8 mouse cellular contexts compared by ENCODE assay signal in genomic region chr6:99667290-99667689, GRCm38 (mm10). TPM values are rescaled to one million over a fixed set of nuclear protein-coding genes. Genes with fewer than 3 reads are reported as not detected.
DNase-seq lines count a peak whose midpoint lies in the region; ATAC-seq and TF ChIP-seq lines count a peak whose summit lies in the region.

No protein-coding gene starts in this region.

- H3K4me1 ChIP-seq in kidney, postnatal 0 days (replicated peaks; ENCODE audit: insufficient read depth, low read length) = 0 out of 2 replicates have a peak, but pooled peaks cover 2% of the 10 kb centered on the region
- H3K4me1 ChIP-seq in forebrain, embryonic 11.5 days (replicated peaks; ENCODE audit: control insufficient read depth, insufficient read depth, low read length) = peaks cover 22% of the 10 kb centered on the region
- H3K4me1 ChIP-seq in limb, embryonic 12.5 days (replicated peaks) = peaks cover 26% of the 10 kb centered on the region
- peaks cover 52% of the 10 kb centered on the region for H3K4me1 ChIP-seq in neural tube, embryonic 15.5 days

- no peak overlapping the region for H3K9ac ChIP-seq in kidney, postnatal 0 days (ENCODE audit: low read depth, low read length)
- peak overlapping the region; percentile 88 for H3K9ac ChIP-seq in forebrain, embryonic 11.5 days (ENCODE audit: low read length)
- H3K9ac ChIP-seq in limb, embryonic 12.5 days (replicated peaks) = no peak overlapping the region; the same call in 1 of the 2 replicates
- peak overlapping the region; percentile 82 for H3K9ac ChIP-seq in neural tube, embryonic 15.5 days (replicated peaks)

- WGBS in kidney, postnatal 0 days = 19% methylated on average over 8 of the region's 8 CpGs
- 52% methylated on average over 8 of the region's 8 CpGs for WGBS in forebrain, embryonic 11.5 days
- WGBS in limb, embryonic 12.5 days = 16% methylated on average over 8 of the region's 8 CpGs
- 41% methylated on average over 8 of the region's 8 CpGs for WGBS in neural tube, embryonic 15.5 days

- no peak for ATAC-seq in kidney, postnatal 0 days (replicated peaks; ENCODE audit: low FRiP score, low read depth)
- ATAC-seq in forebrain, embryonic 11.5 days (replicated peaks; ENCODE audit: low FRiP score) = no peak
- ATAC-seq in limb, embryonic 12.5 days (ENCODE audit: insufficient number of reproducible peaks, insufficient read depth, low FRiP score, low TSS enrichment, low read depth) = no peak
- ATAC-seq in neural tube, embryonic 15.5 days (ENCODE audit: low FRiP score) = no peak

- no peaks in the 10 kb centered on the region for H3K27me3 ChIP-seq in kidney, postnatal 0 days (ENCODE audit: insufficient read depth, low read length)
- H3K27me3 ChIP-seq in forebrain, embryonic 11.5 days (ENCODE audit: control insufficient read depth, insufficient read depth, low read length) = no peaks in the 10 kb centered on the region
- H3K27me3 ChIP-seq in limb, embryonic 12.5 days = 0 out of 2 replicates have a peak, but pooled peaks cover 6% of the 10 kb centered on the region
- H3K27me3 ChIP-seq in neural tube, embryonic 15.5 days (replicated peaks) = peaks cover 6% of the 10 kb centered on the region; the same call in 1 of the 2 replicates

- no peaks in the 10 kb centered on the region for H3K36me3 ChIP-seq in kidney, postnatal 0 days (ENCODE audit: insufficient read depth, low read length)
- no peaks in the 10 kb centered on the region for H3K36me3 ChIP-seq in forebrain, embryonic 11.5 days (ENCODE audit: control insufficient read depth, insufficient read depth, low read length)
- no peaks in the 10 kb centered on the region for H3K36me3 ChIP-seq in limb, embryonic 12.5 days
- no peaks in the 10 kb centered on the region for H3K36me3 ChIP-seq in neural tube, embryonic 15.5 days

- no peaks in the 10 kb centered on the region for H3K9me3 ChIP-seq in kidney, postnatal 0 days (replicated peaks; ENCODE audit: low read length)
- no peaks in the 10 kb centered on the region for H3K9me3 ChIP-seq in forebrain, embryonic 11.5 days (ENCODE audit: control insufficient read depth, low read length)
- H3K9me3 ChIP-seq in limb, embryonic 12.5 days = no peaks in the 10 kb centered on the region
- no peaks in the 10 kb centered on the region for H3K9me3 ChIP-seq in neural tube, embryonic 15.5 days (replicated peaks)

- H3K27ac ChIP-seq in kidney, postnatal 0 days = peak overlapping the region; percentile 39; the same call in 1 of the 2 replicates
- no peak overlapping the region for H3K27ac ChIP-seq in forebrain, embryonic 11.5 days (ENCODE audit: low read depth, low read length)
- peak overlapping the region; percentile 73 for H3K27ac ChIP-seq in limb, embryonic 12.5 days
- H3K27ac ChIP-seq in neural tube, embryonic 15.5 days (replicated peaks) = peak overlapping the region; percentile 69

- peak overlapping the region; percentile 87; the same call in 1 of the 2 replicates for H3K4me3 ChIP-seq in kidney, postnatal 0 days (replicated peaks; ENCODE audit: low read depth, low read length)
- H3K4me3 ChIP-seq in forebrain, embryonic 11.5 days (ENCODE audit: low read depth, low read length) = peak overlapping the region; percentile 80
- peak overlapping the region; percentile 85 for H3K4me3 ChIP-seq in limb, embryonic 12.5 days (replicated peaks)
- H3K4me3 ChIP-seq in neural tube, embryonic 15.5 days (replicated peaks) = peak overlapping the region; percentile 68

- DNase-seq in kidney, postnatal 0 days (ENCODE audit: low spot score) = peak; percentile 77
- DNase-seq in kidney, postnatal 25 days = no peak
- DNase-seq in forebrain, embryonic 11.5 days (ENCODE audit: low spot score) = no peak
- no peak for DNase-seq in c-Kit-positive CD71-positive TER-119-positive erythroid progenitor cells, embryonic 14.5 days (ENCODE audit: low spot score)
- DNase-seq in cerebellum, adult 11 months = no peak
- DNase-seq in ovary, postnatal 10 days (ENCODE audit: low spot score) = no peak

- peak; percentile 22; the same call in 1 of the 2 replicates for TF ChIP-seq CTCF in kidney, postnatal 0 days (IDR thresholded peaks at IDR 0.05; ENCODE audit: low read depth)

- peak overlapping the region; percentile 93 for H3K4me2 ChIP-seq in kidney, postnatal 0 days (ENCODE audit: low read length)
- peak overlapping the region; percentile 92 for H3K4me2 ChIP-seq in forebrain, embryonic 11.5 days (ENCODE audit: low read depth, low read length, severe bottlenecking)
- peak overlapping the region; percentile 88 for H3K4me2 ChIP-seq in limb, embryonic 12.5 days
- peak overlapping the region; percentile 96 for H3K4me2 ChIP-seq in neural tube, embryonic 15.5 days

RNA-seq across cellular contexts. Expression of gene Gm20696, which starts 0.7 kb away (rescaled TPM):
- 1.7 and 1.8 TPM in 2 replicates for polyA plus RNA-seq in kidney, postnatal 0 days (2015; fragmentation: Nextera tagmentation; extraction: Ambion mirVana)
- polyA plus RNA-seq in forebrain, embryonic 11.5 days (2014; fragmentation: Nextera tagmentation; extraction: Ambion mirVana) = 5.3 and 5.7 TPM in 2 replicates
- 5.9 and 7.6 TPM in 2 replicates for polyA plus RNA-seq in limb, embryonic 12.5 days (2016; fragmentation: Nextera tagmentation; extraction: Ambion mirVana)
- polyA plus RNA-seq in neural tube, embryonic 15.5 days (2015; fragmentation: Nextera tagmentation; extraction: Ambion mirVana) = 2.3 and 2.7 TPM in 2 replicates

RNA-seq across cellular contexts. Expression of gene Eif4e3, which starts 0.7 kb away (rescaled TPM):
- polyA plus RNA-seq in kidney, postnatal 0 days (2015; fragmentation: Nextera tagmentation; extraction: Ambion mirVana) = 16.4 and 17.0 TPM in 2 replicates
- polyA plus RNA-seq in forebrain, embryonic 11.5 days (2014; fragmentation: Nextera tagmentation; extraction: Ambion mirVana) = 14.2 and 15.5 TPM in 2 replicates
- 19.8 and 20.4 TPM in 2 replicates for polyA plus RNA-seq in limb, embryonic 12.5 days (2016; fragmentation: Nextera tagmentation; extraction: Ambion mirVana)
- 7.0 and 9.2 TPM in 2 replicates for polyA plus RNA-seq in neural tube, embryonic 15.5 days (2015; fragmentation: Nextera tagmentation; extraction: Ambion mirVana)

RNA-seq across cellular contexts. Expression of gene Gpr27, which starts 25.2 kb away (rescaled TPM):
- 2.9 and 3.3 TPM in 2 replicates for polyA plus RNA-seq in kidney, postnatal 0 days (2015; fragmentation: Nextera tagmentation; extraction: Ambion mirVana)
- polyA plus RNA-seq in forebrain, embryonic 11.5 days (2014; fragmentation: Nextera tagmentation; extraction: Ambion mirVana) = 4.4 and 6.8 TPM in 2 replicates
- polyA plus RNA-seq in limb, embryonic 12.5 days (2016; fragmentation: Nextera tagmentation; extraction: Ambion mirVana) = 4.5 and 6.7 TPM in 2 replicates
- 15.8 and 20.7 TPM in 2 replicates for polyA plus RNA-seq in neural tube, embryonic 15.5 days (2015; fragmentation: Nextera tagmentation; extraction: Ambion mirVana)

RNA-seq across cellular contexts. Expression of gene Prok2, which starts 58.9 kb away (rescaled TPM):
- 0.13 and 0.33 TPM in 2 replicates for polyA plus RNA-seq in kidney, postnatal 0 days (2015; fragmentation: Nextera tagmentation; extraction: Ambion mirVana)
- polyA plus RNA-seq in forebrain, embryonic 11.5 days (2014; fragmentation: Nextera tagmentation; extraction: Ambion mirVana) = 1.2 and 2.0 TPM in 2 replicates
- polyA plus RNA-seq in limb, embryonic 12.5 days (2016; fragmentation: Nextera tagmentation; extraction: Ambion mirVana) = 0.65 and 0.72 TPM in 2 replicates
- 0.17 and 0.31 TPM in 2 replicates for polyA plus RNA-seq in neural tube, embryonic 15.5 days (2015; fragmentation: Nextera tagmentation; extraction: Ambion mirVana)

Comparison
In these comparisons a context has a peak if more than half of its experiments do, and no peak if none do; other contexts are left out.
1. H3K9ac ChIP-seq: peak in forebrain, embryonic 11.5 days (single experiment) and neural tube, embryonic 15.5 days (single experiment); none in kidney, postnatal 0 days (single experiment) and limb, embryonic 12.5 days (single experiment).
2. Peak in every context shown above with its lines, with median percentiles within 50 percentile points of each other: H3K4me2 ChIP-seq and H3K4me3 ChIP-seq.